Mouse (Mus musculus) limb, embryonic 14.5 days (tissue): ENCODE results near the gene Serpina16. TPM values are rescaled to one million over a fixed set of nuclear protein-coding genes. Genes with fewer than 3 reads are reported as not detected.

ENCODE experiments used
- ATAC-seq: fragments of 200-750 bp; cut with Nextera tagmentation; 2 replicates; pipeline ENCODE4 v1.8.0; 2017; ENCODE audit warnings: low read depth, moderate number of reproducible peaks, moderate TSS enrichment; ENCODE audit not compliant: low FRiP score
- DNase-seq: peaks from one replicate; pipeline ENCODE4 v3.0.0-alpha.2; 2015; ENCODE audit warnings: low spot score
- H3K27ac ChIP-seq: fragments of 300-500 bp; sonication (generic); replicated peaks from 2 replicates; pipeline ENCODE4 v1.5.1; 2014; ENCODE audit warnings: low read depth, mild to moderate bottlenecking, low read length, moderate library complexity, mixed read lengths
- H3K27me3 ChIP-seq: fragments of 300-500 bp; sonication (generic); 2 replicates; pipeline ENCODE4 v1.6.1; 2014; ENCODE audit warnings: low read length, mixed read lengths; ENCODE audit not compliant: control insufficient read depth, insufficient read depth
- H3K36me3 ChIP-seq: fragments of 300-500 bp; sonication (generic); 2 replicates; pipeline ENCODE4 v1.6.1; 2014; ENCODE audit warnings: mild to moderate bottlenecking, low read length, moderate library complexity, mixed read lengths; ENCODE audit not compliant: control insufficient read depth, insufficient read depth
- H3K4me1 ChIP-seq: fragments of 300-500 bp; sonication (generic); 2 replicates; pipeline ENCODE4 v1.6.1; 2014; ENCODE audit warnings: antibody characterized with exemption, low read length, mixed read lengths; ENCODE audit not compliant: control insufficient read depth, insufficient read depth
- H3K4me2 ChIP-seq: fragments of 300-500 bp; sonication (generic); replicated peaks from 2 replicates; pipeline ENCODE4 v1.6.1; 2014; ENCODE audit warnings: low read depth, mild to moderate bottlenecking, low read length, moderate library complexity; ENCODE audit not compliant: severe bottlenecking
- H3K4me3 ChIP-seq: fragments of 300-500 bp; sonication (generic); replicated peaks from 2 replicates; pipeline ENCODE4 v1.5.1; 2014; ENCODE audit warnings: low read length
- H3K9ac ChIP-seq: fragments of 300-500 bp; sonication (generic); 2 replicates; pipeline ENCODE4 v1.6.1; 2014; ENCODE audit warnings: mild to moderate bottlenecking, low read depth, low read length, moderate library complexity; ENCODE audit not compliant: severe bottlenecking
- H3K9me3 ChIP-seq: fragments of 300-500 bp; sonication (generic); 2 replicates; pipeline ENCODE4 v1.6.1; 2016; ENCODE audit warnings: low read length; ENCODE audit not compliant: control insufficient read depth
- POLR2A ChIP-seq: fragments of 200-500 bp; IDR thresholded peaks from 2 replicates; pipeline ENCODE4 v1.8.0; 2012; ENCODE audit warnings: inconsistent platforms, mild to moderate bottlenecking, moderate library complexity, borderline replicate concordance; ENCODE audit not compliant: insufficient read depth, insufficient read length; ENCODE audit errors: extremely low read depth
- WGBS: fragments of 180-500 bp; shearing (Covaris S2); extraction: QIAGEN DNeasy Blood & Tissue Kit; methylation state at CpG from one replicate; pipeline ENCODE4 v1.1.7; 2014; 5-methylcytosine and 5-hydroxymethylcytosine counted together
- polyA plus RNA-seq, 2 experiments: library from polyadenylated mRNA; depleted of rRNA in 1 of 2; stranded (reverse) in 1 of 2; unstranded in 1 of 2; fragments of >200 nt; fragmentation: Nextera tagmentation in 1 of 2; extraction: Ambion mirVana in 1 of 2; gene quantifications; 2 replicates each; pipeline versions ENCODE4 v1.2.1 to v1.2.3; 2012 to 2014

Gene Serpina16
- polyA plus RNA-seq, 2 experiments = not detected

DNA sequence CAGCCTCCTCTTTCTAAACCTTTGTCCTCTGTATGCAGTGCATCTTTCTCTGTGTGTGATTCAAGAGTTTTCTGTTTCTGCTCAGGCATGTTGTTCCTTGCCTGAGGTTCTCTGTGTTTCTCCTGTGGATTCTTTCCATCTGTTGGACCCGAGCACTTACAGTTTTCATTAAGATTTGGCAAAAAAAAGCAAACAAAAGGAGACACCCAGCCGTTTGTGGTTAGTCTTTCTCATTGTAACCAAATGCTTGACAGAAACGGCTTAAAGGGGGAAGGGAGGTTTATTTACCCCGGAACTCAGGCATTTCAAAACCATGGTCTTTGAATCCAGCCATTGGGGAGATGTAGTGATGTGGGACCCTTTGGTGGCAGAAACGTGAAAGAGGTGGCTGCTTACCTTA lies 31.3 kb downstream of the Serpina16 start:
- DNase-seq = peak; percentile 4
- H3K4me3 ChIP-seq = no peak overlapping the region
- no peak overlapping the region for H3K4me2 ChIP-seq
- no peak overlapping the region for H3K9ac ChIP-seq
- H3K36me3 ChIP-seq = no peaks in the 10 kb centered on the region
- H3K9me3 ChIP-seq = no peaks in the 10 kb centered on the region
- no peak overlapping the region for H3K27ac ChIP-seq
- H3K4me1 ChIP-seq = no peaks in the 10 kb centered on the region
- 33% methylated on average over 5 of the region's 5 CpGs for WGBS
- no peak for ATAC-seq
- H3K27me3 ChIP-seq = no peaks in the 10 kb centered on the region
- no peak for TF ChIP-seq POLR2A

DNA sequence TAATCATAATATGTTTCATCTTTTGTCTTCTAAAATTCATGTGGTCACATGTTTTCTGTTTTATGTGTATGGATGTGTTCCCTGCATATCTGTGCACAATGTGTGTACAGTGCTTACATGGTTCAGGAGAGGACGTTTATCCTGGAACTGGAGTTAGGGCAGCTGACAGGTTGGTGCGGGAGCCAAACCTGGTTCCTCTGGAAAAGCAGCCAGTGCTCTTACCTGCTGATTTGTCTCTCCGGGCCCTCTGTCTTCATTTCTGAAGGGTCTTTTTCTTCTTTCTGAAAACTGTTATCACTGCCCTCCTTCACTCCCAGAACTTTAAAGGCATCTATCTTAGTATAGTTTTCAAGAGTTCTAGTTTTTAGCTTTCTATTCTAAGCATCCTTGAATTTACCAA lies 32.1 kb downstream of the Serpina16 start:
- WGBS = 77% methylated on average over 3 of the region's 3 CpGs
- TF ChIP-seq POLR2A = no peak
- no peak overlapping the region for H3K27ac ChIP-seq
- H3K4me3 ChIP-seq = no peak overlapping the region
- no peaks in the 10 kb centered on the region for H3K4me1 ChIP-seq
- H3K9ac ChIP-seq = no peak overlapping the region
- no peaks in the 10 kb centered on the region for H3K27me3 ChIP-seq
- no peaks in the 10 kb centered on the region for H3K36me3 ChIP-seq
- H3K4me2 ChIP-seq = no peak overlapping the region
- no peaks in the 10 kb centered on the region for H3K9me3 ChIP-seq
- no peak for ATAC-seq
- no peak for DNase-seq

DNA sequence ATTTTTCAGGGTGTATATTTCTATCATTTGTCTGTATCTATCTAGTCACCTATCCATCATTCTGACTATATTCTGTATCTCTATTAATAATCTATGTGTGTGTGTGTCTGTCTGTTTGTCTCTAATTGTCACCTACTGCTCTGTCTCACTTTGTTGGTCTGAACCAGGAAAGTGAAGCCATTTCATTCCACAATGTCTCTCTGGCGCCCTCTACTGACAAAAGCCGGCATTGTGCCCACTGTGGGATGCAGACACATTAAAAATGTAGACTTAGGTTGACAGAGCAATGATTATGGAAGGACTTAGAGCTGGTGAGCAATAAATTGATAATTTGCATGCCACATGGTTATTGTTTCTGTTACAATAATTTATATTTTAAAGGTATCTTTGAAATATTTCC lies 32.6 kb downstream of the Serpina16 start:
- Histone ChIP-seq H3K27ac (no peak overlapping the region), H3K4me1 (no peaks in the 10 kb centered on the region), H3K36me3 (no peaks in the 10 kb centered on the region), H3K9ac (no peak overlapping the region), H3K27me3 (no peaks in the 10 kb centered on the region), H3K4me2 (no peak overlapping the region), H3K9me3 (no peaks in the 10 kb centered on the region), H3K4me3 (no peak overlapping the region)
- 2% methylated on average over 2 of the region's 2 CpGs for WGBS
- DNase-seq (peak; percentile 21), ATAC-seq (no peak)
- TF ChIP-seq POLR2A = no peak

DNA sequence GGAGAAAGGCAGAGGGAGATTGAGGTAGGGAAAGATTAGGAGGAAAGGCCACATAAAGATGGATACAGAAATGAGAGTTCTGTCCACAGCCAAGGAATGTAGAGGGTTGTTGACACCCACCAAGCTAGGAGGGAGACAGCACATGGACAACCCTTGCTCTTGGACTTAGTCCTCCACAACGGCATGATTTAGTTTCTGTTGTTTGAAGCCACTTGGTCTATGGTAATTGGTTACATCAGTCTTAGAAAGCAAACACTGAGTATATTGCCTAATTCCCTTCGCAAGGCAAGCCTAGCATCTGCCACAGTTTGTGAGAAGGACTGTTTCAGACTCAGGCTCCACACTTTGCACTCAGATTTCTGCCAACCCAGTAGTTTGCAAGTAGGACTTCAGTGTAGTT lies 40.1 kb downstream of the Serpina16 start:
- ATAC-seq (no peak), DNase-seq (no peak)
- no peak overlapping the region for H3K4me2 ChIP-seq
- no peaks in the 10 kb centered on the region for H3K27me3 ChIP-seq
- H3K4me1 ChIP-seq = no peaks in the 10 kb centered on the region
- H3K9ac ChIP-seq = no peak overlapping the region
- H3K4me3 ChIP-seq = no peak overlapping the region
- H3K36me3 ChIP-seq = no peaks in the 10 kb centered on the region
- WGBS = 78% methylated on average over 2 of the region's 2 CpGs
- H3K27ac ChIP-seq = no peak overlapping the region
- TF ChIP-seq POLR2A = no peak
- H3K9me3 ChIP-seq = no peaks in the 10 kb centered on the region

DNA sequence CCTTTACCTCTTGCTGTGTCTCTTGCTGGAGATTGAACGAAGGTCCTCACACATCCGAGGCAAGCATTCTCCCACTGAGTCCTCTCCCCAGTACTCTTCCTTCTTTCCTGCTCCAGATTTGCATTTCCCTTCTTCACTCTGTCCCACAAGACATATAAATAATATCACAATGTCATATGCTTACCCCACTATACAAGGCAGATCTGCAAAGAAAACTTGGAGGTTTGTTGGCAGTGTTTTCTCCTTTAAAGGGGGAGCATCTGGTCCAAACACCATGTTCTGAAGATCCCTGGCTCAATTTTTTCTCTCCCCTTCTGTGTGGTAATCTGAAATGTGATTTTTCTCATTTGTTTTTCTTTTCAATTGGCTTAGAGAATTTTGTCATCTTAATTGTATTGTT lies 41.5 kb downstream of the Serpina16 start:
- Histone ChIP-seq H3K27ac (no peak overlapping the region), H3K36me3 (no peaks in the 10 kb centered on the region), H3K9me3 (no peaks in the 10 kb centered on the region), H3K4me2 (no peak overlapping the region), H3K9ac (no peak overlapping the region), H3K4me3 (no peak overlapping the region), H3K4me1 (no peaks in the 10 kb centered on the region), H3K27me3 (no peaks in the 10 kb centered on the region)
- ATAC-seq (no peak), DNase-seq (no peak)
- TF ChIP-seq POLR2A = no peak
- 81% methylated on average over 2 of the region's 2 CpGs for WGBS

DNA sequence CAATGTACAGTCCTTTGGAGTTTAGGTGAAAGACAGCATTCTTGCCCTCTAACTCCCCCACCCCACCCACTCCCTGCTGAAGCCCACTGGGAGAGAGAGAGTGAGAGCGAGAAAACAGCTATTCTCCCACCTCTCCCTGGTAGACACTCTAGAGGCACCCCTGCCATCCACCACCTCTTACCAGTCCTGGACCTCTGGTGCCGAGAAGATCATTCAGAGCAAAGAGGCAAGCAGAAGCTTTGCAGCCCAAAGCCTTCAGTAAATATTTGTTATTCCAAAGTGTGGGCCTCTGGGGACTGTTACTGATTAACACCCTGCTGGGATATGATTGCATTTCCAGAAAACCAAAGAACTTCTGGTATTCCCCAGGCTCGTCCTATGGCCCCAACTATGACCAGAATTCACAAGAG lies 44.7 kb downstream of the Serpina16 start, which contains the start of gene Serpina10:
Gene Serpina10 (minus strand): TSS at position 242 of the 410 bp plus-strand sequence.
- Histone ChIP-seq H3K36me3 (no peaks in the 10 kb centered on the region), H3K4me3 (no peak within 1 kb of the TSS), H3K27ac (no peak within 1 kb of the TSS), H3K9ac (no peak within 1 kb of the TSS), H3K4me1 (no peaks in the 10 kb centered on the region), H3K27me3 (no peaks in the 10 kb centered on the region), H3K4me2 (no peak within 1 kb of the TSS), H3K9me3 (no peaks in the 10 kb centered on the region)
- DNase-seq = no peak
- no peak for ATAC-seq
- no peak for TF ChIP-seq POLR2A
- WGBS = 63% methylated on average over 3 of the region's 3 CpGs

Other genes with a start within 250 kb of the Serpina16 start
- 87.1 and 100 TPM in 2 replicates for gene Ifi27, start 241.9 kb downstream of the Serpina16 start, polyA plus RNA-seq (2012; rRNA removed)
- 49.5 and 50.5 TPM in 2 replicates for gene Ifi27, start 241.9 kb downstream of the Serpina16 start, polyA plus RNA-seq (2014; fragmentation: Nextera tagmentation; extraction: Ambion mirVana)
- gene Ifi27l2a, start 232.5 kb downstream of the Serpina16 start, polyA plus RNA-seq (2012; rRNA removed) = 10.2 and 14.8 TPM in 2 replicates
- 12.3 and 14.0 TPM in 2 replicates for gene Ifi27l2a, start 232.5 kb downstream of the Serpina16 start, polyA plus RNA-seq (2014; fragmentation: Nextera tagmentation; extraction: Ambion mirVana)
- not detected in 2 replicates for gene Ifi27l2b, start 218.9 kb downstream of the Serpina16 start, polyA plus RNA-seq (2012; rRNA removed)
- gene Ifi27l2b, start 218.9 kb downstream of the Serpina16 start, polyA plus RNA-seq (2014; fragmentation: Nextera tagmentation; extraction: Ambion mirVana) = not detected in 2 replicates
- gene Ppp4r4, start 143.9 kb downstream of the Serpina16 start, polyA plus RNA-seq (2012; rRNA removed) = 1.4 and 1.9 TPM in 2 replicates
- gene Ppp4r4, start 143.9 kb downstream of the Serpina16 start, polyA plus RNA-seq (2014; fragmentation: Nextera tagmentation; extraction: Ambion mirVana) = 0.62 and 1.2 TPM in 2 replicates
- 0.01 TPM in 1 of 2 replicates, not detected in the other for gene Serpina10, start 44.7 kb downstream of the Serpina16 start, polyA plus RNA-seq (2012; rRNA removed)
- gene Serpina10, start 44.7 kb downstream of the Serpina16 start, polyA plus RNA-seq (2014; fragmentation: Nextera tagmentation; extraction: Ambion mirVana) = not detected in 2 replicates
- 0.04 and 0.34 TPM in 2 replicates for gene Serpina6, start 18.9 kb downstream of the Serpina16 start, polyA plus RNA-seq (2012; rRNA removed)
- gene Serpina6, start 18.9 kb downstream of the Serpina16 start, polyA plus RNA-seq (2014; fragmentation: Nextera tagmentation; extraction: Ambion mirVana) = not detected in 2 replicates
- 0.05 TPM in 1 of 2 replicates, not detected in the other for gene Serpina1f, start 19.4 kb upstream of the Serpina16 start, polyA plus RNA-seq (2012; rRNA removed)
- gene Serpina1f, start 19.4 kb upstream of the Serpina16 start, polyA plus RNA-seq (2014; fragmentation: Nextera tagmentation; extraction: Ambion mirVana) = not detected in 2 replicates
- 0.06 and 0.14 TPM in 2 replicates for gene Serpina1d, start 97.5 kb upstream of the Serpina16 start, polyA plus RNA-seq (2012; rRNA removed)
- gene Serpina1d, start 97.5 kb upstream of the Serpina16 start, polyA plus RNA-seq (2014; fragmentation: Nextera tagmentation; extraction: Ambion mirVana) = not detected in 2 replicates
- 0.72 and 0.80 TPM in 2 replicates for gene Serpina1b, start 154.2 kb upstream of the Serpina16 start, polyA plus RNA-seq (2012; rRNA removed)
- gene Serpina1b, start 154.2 kb upstream of the Serpina16 start, polyA plus RNA-seq (2014; fragmentation: Nextera tagmentation; extraction: Ambion mirVana) = not detected in 2 replicates
- gene Serpina1a, start 187.4 kb upstream of the Serpina16 start, polyA plus RNA-seq (2012; rRNA removed) = 0.49 and 0.59 TPM in 2 replicates
- gene Serpina1a, start 187.4 kb upstream of the Serpina16 start, polyA plus RNA-seq (2014; fragmentation: Nextera tagmentation; extraction: Ambion mirVana) = not detected in 2 replicates
- 0.23 TPM in 1 of 2 replicates, not detected in the other for gene Serpina1c, start 228.7 kb upstream of the Serpina16 start, polyA plus RNA-seq (2012; rRNA removed)
- not detected in 2 replicates for gene Serpina1c, start 228.7 kb upstream of the Serpina16 start, polyA plus RNA-seq (2014; fragmentation: Nextera tagmentation; extraction: Ambion mirVana)